Comparison of ENCODE assay signal across 8 mouse cellular contexts in the genomic region with DNA sequence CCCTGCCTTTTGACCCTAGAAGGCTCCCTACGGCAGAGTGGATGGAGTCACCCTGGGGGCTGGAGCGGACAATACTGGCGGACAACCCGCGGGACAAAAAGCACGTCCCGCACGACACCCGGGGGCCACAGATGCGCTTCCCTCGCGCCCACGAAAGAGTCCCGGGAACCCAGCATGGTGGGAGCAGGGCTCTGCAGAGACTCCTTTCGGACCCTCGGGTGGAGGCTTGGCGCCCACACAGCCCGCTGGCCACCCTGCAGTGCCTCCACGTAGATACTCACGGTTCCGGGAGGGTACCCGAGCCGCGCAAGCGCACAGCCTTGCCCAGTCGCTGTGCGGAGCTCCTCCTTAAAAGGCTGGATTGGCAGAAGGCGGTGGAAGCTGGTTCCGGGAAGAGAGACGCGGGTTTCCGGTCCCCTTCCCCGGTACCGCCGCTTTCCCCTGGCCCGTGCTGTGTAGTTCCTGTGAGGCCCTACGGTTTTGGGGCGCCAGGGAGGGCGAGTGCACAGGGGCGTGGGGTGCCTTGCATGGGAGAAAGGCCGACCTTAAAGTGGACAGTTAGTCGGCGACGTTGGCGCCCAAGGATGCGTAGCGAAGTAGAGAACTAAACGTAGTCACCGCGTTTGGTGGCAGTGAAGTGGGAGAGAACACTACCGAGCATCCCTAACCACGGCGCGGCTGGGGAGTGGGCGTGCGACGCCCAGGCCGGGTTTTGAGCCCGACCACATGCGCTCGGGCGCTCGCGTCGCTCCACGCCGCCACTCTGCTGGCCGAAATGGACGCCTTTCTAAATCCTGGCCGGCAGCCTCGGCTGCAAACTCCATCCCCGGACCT. TPM values are rescaled to one million over a fixed set of nuclear protein-coding genes. Genes with fewer than 3 reads are reported as not detected.
DNase-seq lines count a peak whose midpoint lies in the region; ATAC-seq and TF ChIP-seq lines count a peak whose summit lies in the region.

A gene (minus strand): TSS at position 362 of the 834 bp plus-strand sequence.

- intact Hi-C loops in heart, postnatal 14 days (cut with DNase I), result loop anchor here (1.0 to 10.0 kb wide), 6 partner anchors 75 to 952 kb away; a partner anchor contains a TSS

- H3K9me3 ChIP-seq in ES-Bruce4 (replicated peaks; ENCODE audit: control insufficient read depth, insufficient read depth, low read length, poor library complexity, severe bottlenecking), result no peaks in the 10 kb centered on the region
- no peaks in the 10 kb centered on the region for H3K9me3 ChIP-seq in forebrain, embryonic 14.5 days (replicated peaks; ENCODE audit: control insufficient read depth, low read length)

- no peak for TF ChIP-seq CTCF in ES-Bruce4 (IDR thresholded peaks at IDR 0.05; ENCODE audit: low read depth, low read length)
- TF ChIP-seq CTCF in lung, adult 2 months (IDR thresholded peaks at IDR 0.05; ENCODE audit: insufficient read depth, low read length), result no peak

- H3K4me3 ChIP-seq in ES-Bruce4 (ENCODE audit: low read depth, low read length), result peak within 1 kb of the TSS; percentile 83
- peak within 1 kb of the TSS; percentile 80 for H3K4me3 ChIP-seq in forebrain, embryonic 14.5 days (ENCODE audit: low read depth, low read length)
- H3K4me3 ChIP-seq in lung, adult 2 months (replicated peaks; ENCODE audit: extremely low read depth, low read depth, low read length), result peak within 1 kb of the TSS; percentile 94

- DNase-seq in forebrain, embryonic 14.5 days (ENCODE audit: low spot score), result peak; percentile 97
- peak; percentile 91 to 92 for DNase-seq in heart, postnatal 14 days
- DNase-seq in layer of hippocampus, adult 18-20 months (ENCODE audit: low spot score in 2 of 2), result peak; percentile 93 to 96
- peak; percentile 87 for DNase-seq in lung, adult 2 months
- peak; percentile 75 to 77 for DNase-seq in thymus, adult 18-20 months

- no peaks in the 10 kb centered on the region for H3K4me1 ChIP-seq in ES-Bruce4 (ENCODE audit: control insufficient read depth, insufficient read depth, low read length)
- peaks cover 14% of the 10 kb centered on the region for H3K4me1 ChIP-seq in forebrain, embryonic 14.5 days (ENCODE audit: control insufficient read depth, insufficient read depth, low read length)
- H3K4me1 ChIP-seq in lung, adult 2 months (ENCODE audit: control insufficient read depth, insufficient read depth, low read length), result no peaks in the 10 kb centered on the region

- TF ChIP-seq EP300 in ES-Bruce4 (IDR thresholded peaks at IDR 0.05; ENCODE audit: insufficient read depth, low read depth, low read length), result 0 out of 2 replicates have a peak, but pooled peaks have one; percentile 32

- H3K27ac ChIP-seq in ES-Bruce4 (ENCODE audit: insufficient read depth, low read length), result peak within 1 kb of the TSS; percentile 63
- peak within 1 kb of the TSS; percentile 95 for H3K27ac ChIP-seq in forebrain, embryonic 14.5 days (ENCODE audit: low read depth, low read length)

- peak; percentile 96 for ATAC-seq in cerebellum, adult (ENCODE audit: insufficient number of reproducible peaks, low FRiP score, low TSS enrichment)
- ATAC-seq in forebrain, embryonic 14.5 days, result peak; percentile 97
- ATAC-seq in neutrophil, adult 5-6 weeks (ENCODE audit: extremely low read depth, insufficient number of reproducible peaks, low FRiP score, poor library complexity, severe bottlenecking), result peak; percentile 59

- H3K36me3 ChIP-seq in ES-Bruce4 (ENCODE audit: control insufficient read depth, insufficient read depth, low read length, poor library complexity, severe bottlenecking), result no peaks in the 10 kb centered on the region
- peaks cover 8% of the 10 kb centered on the region; the same call in 1 of the 2 replicates for H3K36me3 ChIP-seq in forebrain, embryonic 14.5 days (ENCODE audit: control insufficient read depth, insufficient read depth, low read length)

- peak within 1 kb of the TSS; percentile 74 for H3K9ac ChIP-seq in ES-Bruce4 (ENCODE audit: low read depth, poor library complexity, severe bottlenecking)
- peak within 1 kb of the TSS; percentile 97 for H3K9ac ChIP-seq in forebrain, embryonic 14.5 days (ENCODE audit: low read length)

- H3K27me3 ChIP-seq in ES-Bruce4 (ENCODE audit: control insufficient read depth, insufficient read depth, low read length, poor library complexity, severe bottlenecking), result no peaks in the 10 kb centered on the region
- no peaks in the 10 kb centered on the region for H3K27me3 ChIP-seq in forebrain, embryonic 14.5 days (replicated peaks; ENCODE audit: control insufficient read depth, insufficient read depth, low read length)

- TF ChIP-seq POLR2A in ES-Bruce4 (IDR thresholded peaks at IDR 0.05; ENCODE audit: insufficient read depth, low read length), result peak; percentile 67
- TF ChIP-seq POLR2A in lung, adult 2 months (IDR thresholded peaks at IDR 0.05; ENCODE audit: borderline replicate concordance, extremely low read depth, low read depth, low read length), result peak; percentile 92

- under 1% methylated on average over 70 of the region's 72 CpGs for WGBS in forebrain, embryonic 14.5 days
- WGBS in lung, adult 2 months, result under 1% methylated on average over 72 of the region's 72 CpGs

- peak within 1 kb of the TSS; percentile 71 for H3K4me2 ChIP-seq in forebrain, embryonic 14.5 days (ENCODE audit: low read length)

RNA-seq across cellular contexts. Expression of the gene that starts here (rescaled TPM):
- 14.5 and 15.1 TPM in 2 replicates for polyA plus RNA-seq in ES-Bruce4 (2011; ENCODE audit: insufficient read depth, insufficient read length, low read depth, missing spikeins)
- polyA plus RNA-seq in forebrain, embryonic 14.5 days (2014; fragmentation: Nextera tagmentation; extraction: Ambion mirVana), result 23.7 and 25.8 TPM in 2 replicates
- total RNA-seq in heart, postnatal 14 days (2021), result 1 to 10 TPM; 6.4 to 8.4 TPM
- total RNA-seq in layer of hippocampus, adult 18-20 months (2021), result 10 to 100 TPM; 11.9 to 12.0 TPM
- polyA plus RNA-seq in lung, adult 2 months (2012; rRNA removed), result 6.8 and 8.2 TPM in 2 replicates
- total RNA-seq in neutrophil, adult 5-6 weeks (2017), result 4.1 and 5.0 TPM in 2 replicates

Comparison
In these comparisons a context has a peak if more than half of its experiments do, and no peak if none do; other contexts are left out.
1. Peak in every context shown above with its lines: DNase-seq, ATAC-seq, H3K4me3 ChIP-seq and H3K27ac ChIP-seq.